Mouse (Mus musculus) megakaryocyte, embryonic 14.5 days (primary cell): ENCODE measurements around the gene Socs7. TPM values are rescaled to one million over a fixed set of nuclear protein-coding genes. Genes with fewer than 3 reads are reported as not detected.
"Not testable (repeated sequence)": the region's sequence is repeated elsewhere in the genome, so short reads cannot be mapped to it uniquely, and the experiment has no call there.

Experiments used
- H3K27me3 ChIP-seq: replicated peaks from 2 replicates; pipeline ENCODE3; 2012; ENCODE audit warnings: inconsistent platforms
- H3K36me3 ChIP-seq: replicated peaks from 2 replicates; pipeline ENCODE3; 2012; ENCODE audit warnings: low read length, inconsistent platforms, mixed read lengths
- H3K4me1 ChIP-seq: 2 replicates; pipeline ENCODE4 v1.6.1; 2012; ENCODE audit warnings: inconsistent platforms
- H3K4me3 ChIP-seq: replicated peaks from 2 replicates; pipeline ENCODE3; 2012; ENCODE audit warnings: moderate library complexity, mild to moderate bottlenecking, inconsistent platforms
- H3K9me3 ChIP-seq: 2 replicates; pipeline ENCODE4 v1.6.1; 2012; ENCODE audit warnings: inconsistent platforms
- FLI1 ChIP-seq: IDR thresholded peaks from 2 replicates; pipeline ENCODE4 v1.6.1; 2012; ENCODE audit warnings: low read length, inconsistent platforms, mixed read lengths
- GATA1 ChIP-seq: IDR thresholded peaks from 3 replicates; pipeline ENCODE4 v1.6.1; 2012; ENCODE audit warnings: mixed read lengths, low read length, inconsistent platforms, borderline replicate concordance
- polyA plus RNA-seq: library from polyadenylated mRNA; stranded (reverse); fragments of >175 nt; gene quantifications from 2 replicates; pipeline ENCODE4 v1.2.3, GENCODE M21; 2012; ENCODE audit warnings: low replicate concordance; ENCODE audit not compliant: insufficient read depth

The Socs7 gene
- polyA plus RNA-seq = 0.91 and 1.5 TPM in 2 replicates

- H3K4me1 ChIP-seq = peaks cover 35% of the 10 kb centered on the region
- H3K4me3 ChIP-seq = peak within 1 kb of the TSS; percentile 96
- peaks cover 1% of the 10 kb centered on the region for H3K36me3 ChIP-seq
- no peaks in the 10 kb centered on the region for H3K27me3 ChIP-seq
- no peaks in the 10 kb centered on the region for H3K9me3 ChIP-seq
- TF ChIP-seq GATA1 (no peak), FLI1 (no peak)
Observed at GRCm38 (mm10) chr11:97361948-97362648, at the start of gene Socs7. Gene Socs7, plus strand, starts transcription at chr11:97362551.

- H3K4me3 ChIP-seq, H3K9me3 ChIP-seq, H3K36me3 ChIP-seq, H3K27me3 ChIP-seq: not testable (repeated sequence)
- peaks cover 49% of the 10 kb centered on the region for H3K4me1 ChIP-seq
Observed at GRCm38 (mm10) chr11:97312871-97313270, 49.5 kb upstream of the Socs7 start.

GRCm38 (mm10) chr11:97314110-97314509 is 48.2 kb upstream of the Socs7 start:
- peaks cover 3% of the 10 kb centered on the region for H3K36me3 ChIP-seq
- no peaks in the 10 kb centered on the region for H3K27me3 ChIP-seq
- no peak overlapping the region for H3K4me3 ChIP-seq
- TF ChIP-seq GATA1 = no peak
- TF ChIP-seq FLI1 = no peak
- H3K9me3 ChIP-seq = no peaks in the 10 kb centered on the region
- H3K4me1 ChIP-seq = peaks cover 43% of the 10 kb centered on the region

- H3K4me1 ChIP-seq = peaks cover 35% of the 10 kb centered on the region
- peaks cover 4% of the 10 kb centered on the region for H3K36me3 ChIP-seq
- H3K27me3 ChIP-seq = no peaks in the 10 kb centered on the region
- H3K9me3 ChIP-seq = no peaks in the 10 kb centered on the region
- TF ChIP-seq FLI1 = no peak
- no peak for TF ChIP-seq GATA1
- H3K4me3 ChIP-seq = peak overlapping the region; percentile 93
Observed at GRCm38 (mm10) chr11:97314751-97315503, 47.4 kb upstream of the Socs7 start.

GRCm38 (mm10) chr11:97315504-97316503 is 46.5 kb upstream of the Socs7 start, which contains the start of gene Mrpl45:
Gene Mrpl45, plus strand, starts transcription at chr11:97315716.
- no peaks in the 10 kb centered on the region for H3K9me3 ChIP-seq
- H3K27me3 ChIP-seq = no peaks in the 10 kb centered on the region
- H3K4me1 ChIP-seq = peaks cover 26% of the 10 kb centered on the region
- H3K4me3 ChIP-seq = peak within 1 kb of the TSS; percentile 93
- TF ChIP-seq GATA1 (no peak), FLI1 (no peak)
- H3K36me3 ChIP-seq = peaks cover 4% of the 10 kb centered on the region

GRCm38 (mm10) chr11:97321197-97321596 is 41.2 kb upstream of the Socs7 start:
- peaks cover 11% of the 10 kb centered on the region; the same call in 1 of the 2 replicates for H3K4me1 ChIP-seq
- H3K27me3 ChIP-seq = no peaks in the 10 kb centered on the region
- TF ChIP-seq FLI1 (no peak), GATA1 (no peak)
- H3K36me3 ChIP-seq = peaks cover 46% of the 10 kb centered on the region
- H3K4me3 ChIP-seq = no peak overlapping the region
- no peaks in the 10 kb centered on the region for H3K9me3 ChIP-seq

GRCm38 (mm10) chr11:97321894-97322600 is 40.3 kb upstream of the Socs7 start:
- H3K9me3 ChIP-seq, H3K4me3 ChIP-seq, H3K4me1 ChIP-seq, H3K27me3 ChIP-seq: not testable (repeated sequence)
- peaks cover 55% of the 10 kb centered on the region for H3K36me3 ChIP-seq

GRCm38 (mm10) chr11:97325224-97325623 is 37.1 kb upstream of the Socs7 start:
- Histone ChIP-seq H3K27me3 (no peaks in the 10 kb centered on the region), H3K4me3 (no peak overlapping the region), H3K9me3 (no peaks in the 10 kb centered on the region), H3K36me3 (peaks cover 80% of the 10 kb centered on the region), H3K4me1 (peaks cover 3% of the 10 kb centered on the region; the same call in 1 of the 2 replicates)
- no peak for TF ChIP-seq GATA1
- TF ChIP-seq FLI1 = no peak

GRCm38 (mm10) chr11:97328148-97328547 is 34.2 kb upstream of the Socs7 start:
- no peak for TF ChIP-seq GATA1
- no peak for TF ChIP-seq FLI1
- Histone ChIP-seq H3K36me3 (peaks cover 90% of the 10 kb centered on the region), H3K9me3 (no peaks in the 10 kb centered on the region), H3K4me3 (no peak overlapping the region), H3K27me3 (no peaks in the 10 kb centered on the region), H3K4me1 (peaks cover 3% of the 10 kb centered on the region; the same call in 1 of the 2 replicates)
